Mouse (Mus musculus) kidney, postnatal 14 days (tissue): ENCODE data around the gene Rars.
"Not testable (repeated sequence)": the region's sequence is repeated elsewhere in the genome, so short reads cannot be mapped to it uniquely, and the experiment has no call there.

Experiments
- DNase-seq: peaks from one replicate; pipeline ENCODE4 v3.0.0; 2022; ENCODE audit warnings: mixed read lengths

Rars gene

DNA sequence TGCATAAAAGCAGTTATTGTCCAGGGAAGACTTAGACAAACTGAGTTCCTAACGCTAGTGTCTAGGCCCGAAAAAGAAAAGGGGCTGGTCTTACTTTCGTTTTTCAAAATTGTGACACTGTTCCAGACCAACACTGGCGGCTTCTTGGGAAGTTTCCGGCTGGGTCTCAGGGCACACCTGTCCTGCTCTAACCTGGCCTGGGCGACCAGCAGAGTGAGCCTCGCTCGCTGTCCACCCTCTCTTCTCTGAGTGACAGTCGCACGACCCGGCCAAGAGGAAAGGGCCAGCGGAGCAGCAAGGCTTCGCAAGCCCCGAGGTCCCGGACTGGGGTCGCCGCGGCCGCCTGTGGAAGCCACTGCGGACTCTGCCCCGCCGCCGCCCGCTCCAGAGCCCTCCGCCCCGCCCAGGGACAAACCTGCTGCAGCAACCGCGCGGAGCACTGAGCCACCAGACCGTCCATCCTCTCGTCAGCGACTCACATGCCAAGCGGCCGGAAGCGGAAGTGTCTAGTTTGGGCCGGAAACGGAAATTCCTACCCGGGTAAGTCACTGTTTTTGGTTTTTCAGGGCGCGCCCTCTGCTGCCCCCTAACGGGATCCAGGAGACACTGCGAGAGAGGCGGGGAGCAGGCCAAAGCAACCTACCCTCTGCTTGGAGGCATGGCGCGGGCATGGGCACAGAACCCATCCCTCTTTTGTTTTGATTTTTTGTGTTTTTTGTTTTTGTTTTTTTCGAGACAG lies at the start of gene Rars:
Gene Rars, minus strand, starts transcription at position 485 of the 739 bp plus-strand sequence.
- peak; percentile 94 for DNase-seq

- DNase-seq, result no peak
Measured at GRCm38 (mm10) chr11:35882777-35883176, 48.5 kb upstream of the Rars start.

DNA sequence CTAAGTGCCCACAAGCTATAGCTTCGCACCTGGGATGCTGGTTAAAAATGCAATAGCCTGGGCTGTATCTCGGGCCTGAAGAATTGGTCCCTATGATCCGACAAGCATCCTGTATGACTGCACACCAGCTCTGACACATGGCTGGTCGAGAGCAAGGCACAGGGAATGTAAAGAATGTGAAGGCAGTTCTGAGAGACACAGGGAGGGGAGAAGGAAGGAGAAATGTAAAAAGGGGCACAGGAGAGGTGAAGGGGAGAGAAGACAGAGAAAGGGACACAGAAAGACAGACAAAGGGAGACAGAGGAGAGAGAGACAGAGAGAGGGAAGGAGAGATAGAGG lies 44.2 kb upstream of the Rars start:
- no peak for DNase-seq

- no peak for DNase-seq
Measured at GRCm38 (mm10) chr11:35877651-35878558, 43.6 kb upstream of the Rars start.

GRCm38 (mm10) chr11:35873624-35874244 lies 39.4 kb upstream of the Rars start:
- no peak for DNase-seq

GRCm38 (mm10) chr11:35870961-35871360 lies 36.7 kb upstream of the Rars start:
- no peak for DNase-seq

GRCm38 (mm10) chr11:35866140-35866539 lies 31.8 kb upstream of the Rars start:
- DNase-seq, result no peak

DNA sequence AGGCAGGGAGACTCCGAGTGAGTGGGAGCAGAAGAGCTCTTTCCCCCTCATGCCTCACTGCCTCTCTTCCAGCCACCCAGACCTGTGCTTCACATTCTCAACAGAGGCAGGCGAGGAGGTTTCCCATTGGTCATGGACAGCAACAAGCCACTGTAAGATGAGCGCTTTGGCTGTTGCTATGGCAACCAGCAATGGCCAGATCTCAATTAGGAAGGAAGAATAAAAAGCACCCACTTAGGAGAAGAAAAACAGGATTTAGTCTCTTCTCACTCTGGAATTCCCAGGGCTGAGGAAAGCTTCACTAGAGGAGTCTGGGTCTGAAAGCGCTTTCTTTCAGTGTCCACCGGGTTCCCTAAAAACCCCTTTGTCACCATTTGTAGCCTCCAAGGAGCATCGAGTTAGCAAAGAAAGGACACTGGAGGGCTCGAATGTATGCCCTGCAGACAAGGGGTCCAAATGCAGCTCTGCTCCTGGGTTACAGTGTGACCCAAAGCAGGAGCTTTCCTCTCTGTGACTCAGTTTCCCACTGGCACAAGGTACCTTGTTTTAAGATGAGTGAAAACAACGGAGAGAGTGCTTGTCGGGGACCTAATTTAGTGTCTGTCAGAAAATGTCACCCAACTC lies 30.8 kb upstream of the Rars start:
- peak; percentile 23 for DNase-seq

- no peak for DNase-seq
Measured at GRCm38 (mm10) chr11:35863653-35864052, 29.3 kb upstream of the Rars start.

- DNase-seq, result no peak
Measured at GRCm38 (mm10) chr11:35857395-35858067, 23.2 kb upstream of the Rars start.

DNA sequence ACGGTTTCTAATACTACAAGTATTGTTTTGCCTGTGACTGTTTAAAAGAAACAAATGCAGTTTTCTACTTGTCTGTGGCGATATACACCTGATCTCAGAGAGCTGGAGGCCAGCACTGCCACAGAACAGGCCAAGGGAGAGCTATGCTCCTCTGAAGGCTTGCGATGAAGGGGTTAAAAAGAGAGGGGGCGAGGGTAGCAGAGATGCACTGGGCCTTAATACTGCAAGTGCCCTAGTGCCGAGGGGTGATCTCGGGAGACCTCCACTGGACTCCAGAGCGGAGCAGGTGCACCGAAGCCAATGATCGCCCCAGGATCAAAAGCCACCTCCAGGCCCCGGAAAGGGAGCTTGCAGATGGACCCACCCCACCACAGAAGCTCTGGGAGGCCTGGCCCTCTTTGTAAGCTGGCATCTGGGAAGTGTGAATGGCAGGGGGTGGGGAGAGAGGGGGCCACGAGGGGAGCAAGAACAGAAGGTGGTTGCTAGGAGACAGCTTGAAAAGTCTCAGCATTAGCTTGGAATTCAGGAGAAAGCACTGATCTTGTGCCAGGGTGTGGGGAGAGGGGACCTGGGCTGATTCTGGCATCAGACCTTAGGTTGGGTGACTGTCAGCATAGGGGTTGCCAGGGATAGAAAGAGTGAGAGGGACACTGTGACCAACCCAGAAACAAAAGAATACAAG lies 22.2 kb upstream of the Rars start:
- no peak for DNase-seq

DNA sequence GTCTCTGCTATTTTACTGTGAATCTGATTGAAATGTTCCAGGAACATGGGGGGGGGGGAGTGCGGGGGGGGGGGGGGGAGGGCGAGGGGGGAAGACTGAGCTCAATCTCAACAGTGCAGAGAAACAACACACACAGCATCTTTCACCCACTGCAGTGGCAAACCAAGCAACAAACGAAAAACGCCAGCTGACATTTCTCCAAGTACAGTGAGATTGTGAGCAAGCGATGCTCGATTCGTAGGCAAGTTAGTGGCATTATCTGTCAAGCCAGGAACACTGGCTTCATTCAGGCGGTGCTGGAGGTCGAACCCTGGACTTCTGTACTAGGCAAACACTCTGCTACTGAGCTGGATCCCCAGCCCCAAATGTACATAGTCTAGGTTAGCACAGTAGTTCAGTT lies 21.3 kb upstream of the Rars start:
- no peak for DNase-seq

GRCm38 (mm10) chr11:35854941-35855340 lies 20.6 kb upstream of the Rars start:
- no peak for DNase-seq

GRCm38 (mm10) chr11:35853651-35854050 lies 19.3 kb upstream of the Rars start:
- DNase-seq, result no peak

DNA sequence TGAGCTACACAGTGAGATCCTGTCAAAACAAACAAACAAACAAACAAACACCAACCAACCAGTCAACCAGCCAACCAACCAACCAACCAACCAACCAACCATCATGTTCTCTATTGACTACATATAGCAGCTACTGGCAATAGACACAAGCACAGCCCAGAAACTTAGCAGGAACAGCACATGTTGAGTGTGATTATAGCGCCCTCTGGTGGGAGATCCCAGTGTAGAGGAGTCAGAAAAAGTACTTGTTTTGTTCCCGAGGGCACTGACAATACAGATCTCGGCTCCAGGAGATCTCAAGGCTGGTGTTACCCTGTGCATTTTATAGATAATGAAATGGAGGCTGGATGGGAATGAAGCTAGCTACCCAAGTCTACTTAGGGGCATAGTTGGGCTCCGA lies 18.4 kb upstream of the Rars start:
- DNase-seq, result peak; percentile 31

GRCm38 (mm10) chr11:35844299-35844698 lies 10.0 kb upstream of the Rars start:
- DNase-seq, result no peak

DNA sequence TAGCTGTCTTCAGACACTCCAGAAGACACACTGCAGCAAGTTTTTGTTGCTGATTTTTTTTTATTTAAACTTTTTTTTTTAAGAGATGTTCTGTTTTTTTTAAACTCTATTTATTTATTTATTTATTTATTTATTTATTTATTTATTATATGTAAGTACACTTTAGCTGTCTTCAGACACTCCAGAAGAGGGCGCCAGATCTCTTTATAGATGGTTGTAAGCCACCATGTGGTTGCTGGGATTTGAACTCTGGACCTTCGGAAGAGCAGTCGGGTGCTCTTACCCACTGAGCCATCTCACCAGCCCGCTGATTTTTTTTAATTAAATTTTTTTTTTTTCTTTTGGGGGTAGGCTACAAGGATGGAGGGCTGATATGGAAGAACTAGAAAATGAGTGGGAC lies 8.3 kb upstream of the Rars start:
- DNase-seq, result not testable (repeated sequence)

GRCm38 (mm10) chr11:35841738-35842325 lies 7.5 kb upstream of the Rars start:
- DNase-seq, result no peak

DNA sequence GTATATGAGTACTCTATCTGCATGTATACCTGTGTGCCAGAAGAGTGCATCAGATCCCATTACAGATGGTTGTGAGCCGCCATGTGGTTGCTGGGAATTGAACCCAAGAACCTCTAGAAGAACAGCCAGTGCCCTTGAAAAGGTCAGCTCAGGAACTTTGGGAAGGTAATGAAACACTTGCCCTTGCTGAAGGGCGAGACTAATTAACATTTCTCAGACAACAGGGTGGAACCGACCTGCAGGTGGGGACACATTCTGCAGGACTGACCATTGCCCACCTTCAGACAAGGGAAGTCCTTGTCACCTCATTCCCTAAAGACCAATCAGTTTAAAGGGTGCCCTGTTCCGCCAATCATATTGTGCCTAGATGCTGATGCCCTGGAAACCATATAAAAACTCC lies 6.5 kb upstream of the Rars start:
- DNase-seq, result not testable (repeated sequence)

DNA sequence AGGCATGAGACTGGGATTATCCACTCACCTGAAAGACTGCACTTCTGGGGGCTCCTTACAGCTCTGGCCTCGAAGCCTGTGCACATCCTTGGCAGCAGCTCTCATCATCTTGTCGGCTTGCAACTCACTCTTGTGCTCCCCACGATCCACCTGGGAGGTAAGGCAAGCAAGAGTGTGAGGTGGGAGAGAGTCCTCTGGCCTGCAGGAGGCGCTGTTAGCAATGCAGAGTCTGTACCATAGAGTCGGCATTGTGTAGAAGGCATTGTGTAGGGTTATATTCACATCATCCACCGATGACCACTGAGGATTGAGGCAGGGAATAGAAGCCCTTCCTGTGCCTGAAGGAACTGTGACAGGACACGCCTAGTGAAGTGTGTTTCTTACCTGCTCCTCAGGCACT lies 6.0 kb upstream of the Rars start:
- DNase-seq, result no peak
